8 mouse cellular contexts compared by ENCODE assay signal in the genomic region with DNA sequence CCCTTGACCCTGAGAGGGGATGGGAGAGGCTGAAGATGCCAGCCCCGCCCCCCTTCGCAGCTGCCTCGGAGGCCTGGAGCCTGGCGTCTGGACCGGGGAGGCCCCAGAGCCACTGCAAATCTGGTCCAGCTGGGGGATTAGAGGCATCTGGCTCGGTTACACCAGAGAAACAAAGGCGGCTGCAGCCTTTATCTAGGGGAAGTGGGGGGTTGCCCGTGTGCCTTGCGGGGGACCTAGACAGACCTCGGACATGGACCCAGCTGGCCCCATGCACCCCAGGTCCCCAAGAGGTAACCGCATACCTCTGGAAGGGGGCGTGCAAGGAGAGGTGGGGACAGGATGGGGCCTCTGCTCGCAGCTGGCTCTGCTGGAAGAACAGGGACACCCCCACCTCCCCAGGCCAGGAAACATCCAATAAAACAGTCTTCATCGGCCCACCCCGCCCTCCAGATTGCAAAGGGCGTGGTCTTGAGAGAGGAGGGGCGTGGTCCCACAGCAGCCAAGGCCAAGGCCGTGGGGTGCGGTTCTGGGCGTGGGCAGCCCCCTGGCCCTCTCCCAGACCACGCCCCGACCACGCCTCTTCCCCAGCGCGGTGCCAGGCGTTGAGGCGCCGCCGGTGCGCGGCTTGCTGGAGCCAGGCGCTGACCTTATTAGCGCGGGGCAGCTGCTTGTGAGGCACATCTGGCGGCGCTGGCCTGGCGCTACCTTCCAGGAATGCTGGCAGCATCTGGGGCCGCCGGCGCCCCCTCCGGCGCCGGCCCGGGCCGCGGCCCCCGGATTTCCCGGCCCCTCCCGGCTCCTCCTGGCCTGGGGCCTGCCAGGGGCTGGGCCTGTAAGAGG. TPM values are rescaled to one million over a fixed set of nuclear protein-coding genes. Genes with fewer than 3 reads are reported as not detected.
DNase-seq lines count a peak whose midpoint lies in the region; ATAC-seq lines count a peak whose summit lies in the region.

No protein-coding gene starts in this region.

- peak overlapping the region; percentile 85 for H3K4me2 ChIP-seq in heart, embryonic 16.5 days (ENCODE audit: low read depth, low read length)

- H3K4me3 ChIP-seq in heart, embryonic 16.5 days (ENCODE audit: low read length), result peak overlapping the region; percentile 50

- under 1% methylated on average over 46 of the region's 49 CpGs for WGBS in heart, embryonic 16.5 days

- no peaks in the 10 kb centered on the region; the same call in 1 of the 2 replicates for H3K27me3 ChIP-seq in heart, embryonic 16.5 days (ENCODE audit: control insufficient read depth, insufficient read depth, low read length)

- H3K27ac ChIP-seq in heart, embryonic 16.5 days (ENCODE audit: low read length), result peak overlapping the region; percentile 89

- peak; percentile 82 for DNase-seq in CD4-positive helper T cell, adult 2 months (ENCODE audit: low read depth, low spot score)
- peak; percentile 96 for DNase-seq in adrenal gland, adult 18-20 months (ENCODE audit: low spot score in 2 of 2)
- DNase-seq in kidney, postnatal 14 days, result peak; percentile 93
- peak; percentile 86 for DNase-seq in skeletal muscle tissue, adult 2 months (ENCODE audit: low read depth, low spot score)
- no peak for DNase-seq in frontal cortex, adult 2 months (ENCODE audit: extremely low spot score in 1 of 2, low spot score in 1 of 2)

- peak; percentile 82 for ATAC-seq in erythroid progenitor cell, adult 5-6 weeks (replicated peaks; ENCODE audit: low FRiP score, poor library complexity, severe bottlenecking)
- ATAC-seq in heart, embryonic 16.5 days (replicated peaks; ENCODE audit: extremely low read depth, insufficient read depth, low FRiP score), result peak; percentile 87
- ATAC-seq in megakaryocyte, adult 5-6 weeks (ENCODE audit: poor library complexity, severe bottlenecking), result peak; percentile 87

- H3K9me3 ChIP-seq in heart, embryonic 16.5 days (replicated peaks; ENCODE audit: control insufficient read depth, low read length), result no peaks in the 10 kb centered on the region

- H3K9ac ChIP-seq in heart, embryonic 16.5 days (ENCODE audit: low read length), result peak overlapping the region; percentile 76

- H3K4me1 ChIP-seq in heart, embryonic 16.5 days (ENCODE audit: control insufficient read depth, insufficient read depth, low read length), result peaks cover 37% of the 10 kb centered on the region

- no peaks in the 10 kb centered on the region for H3K36me3 ChIP-seq in heart, embryonic 16.5 days (ENCODE audit: control insufficient read depth, insufficient read depth)

RNA-seq across cellular contexts. Expression of gene Gse1, which starts 48.0 kb away (rescaled TPM):
- total RNA-seq in adrenal gland, adult 18-20 months (2021), result 10 to 100 TPM; 23.9 to 24.1 TPM
- total RNA-seq in erythroid progenitor cell, adult 5-6 weeks (2015; ENCODE audit: low replicate concordance), result 134 and 153 TPM in 2 replicates
- 105 and 130 TPM in 2 replicates for total RNA-seq in erythroid progenitor cell, adult 5-6 weeks (2017; ENCODE audit: low replicate concordance)
- polyA plus RNA-seq in heart, embryonic 16.5 days (2015; fragmentation: Nextera tagmentation; extraction: Ambion mirVana), result 7.7 and 9.7 TPM in 2 replicates
- 17.1 and 18.3 TPM in 2 replicates for total RNA-seq in megakaryocyte, adult 5-6 weeks (2015)
- total RNA-seq in megakaryocyte, adult 5-6 weeks (2017), result 6.1 and 11.4 TPM in 2 replicates
- polyA plus RNA-seq in frontal cortex, adult 2 months (2012; rRNA removed), result 56.7 and 57.1 TPM in 2 replicates

Comparison
In these comparisons a context has a peak if more than half of its experiments do, and no peak if none do; other contexts are left out.
1. DNase-seq: peak in CD4-positive helper T cell, adult 2 months (single experiment), adrenal gland, adult 18-20 months (2 of 2), kidney, postnatal 14 days (single experiment) and skeletal muscle tissue, adult 2 months (single experiment); none in frontal cortex, adult 2 months (0 of 2).
2. RNA of gene Gse1, which starts 48.0 kb away (total RNA-seq): 105 to 153 TPM in erythroid progenitor cell, adult 5-6 weeks; 23.9 to 24.1 TPM in adrenal gland, adult 18-20 months and 6.1 to 18.3 TPM in megakaryocyte, adult 5-6 weeks; every median in the first group is over 4 times any median in the second.
3. Peak in every context shown above with its lines, with median percentiles within 50 percentile points of each other: ATAC-seq.